Mouse (Mus musculus) cerebellum, adult 11-12 months (tissue): ENCODE data around the gene Tmem201.

ENCODE experiments used
- DNase-seq: peaks from one replicate; pipeline ENCODE4 v3.0.0; 2022

Gene Tmem201

DNA sequence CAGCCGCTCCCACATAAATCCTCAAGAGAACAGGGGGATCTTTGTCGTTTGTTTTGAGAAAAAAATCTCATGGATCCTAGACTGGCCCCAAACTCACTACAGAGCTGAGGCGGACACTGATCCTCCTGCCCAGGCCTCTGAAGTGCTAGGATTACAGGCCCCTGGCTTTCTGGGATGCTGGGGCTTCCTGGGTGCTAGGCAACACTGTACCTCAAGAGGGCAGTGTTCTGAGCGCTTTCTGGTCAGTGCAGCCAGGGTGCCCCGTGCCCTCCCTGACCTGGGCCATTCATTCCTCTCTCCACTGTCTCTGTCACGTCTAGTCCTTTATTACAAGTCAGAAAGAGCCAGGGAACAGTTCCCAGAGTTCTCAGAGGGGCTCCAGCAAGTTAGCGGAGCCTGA lies 25.9 kb downstream of the Tmem201 start:
- peak; percentile 43 for DNase-seq

DNA sequence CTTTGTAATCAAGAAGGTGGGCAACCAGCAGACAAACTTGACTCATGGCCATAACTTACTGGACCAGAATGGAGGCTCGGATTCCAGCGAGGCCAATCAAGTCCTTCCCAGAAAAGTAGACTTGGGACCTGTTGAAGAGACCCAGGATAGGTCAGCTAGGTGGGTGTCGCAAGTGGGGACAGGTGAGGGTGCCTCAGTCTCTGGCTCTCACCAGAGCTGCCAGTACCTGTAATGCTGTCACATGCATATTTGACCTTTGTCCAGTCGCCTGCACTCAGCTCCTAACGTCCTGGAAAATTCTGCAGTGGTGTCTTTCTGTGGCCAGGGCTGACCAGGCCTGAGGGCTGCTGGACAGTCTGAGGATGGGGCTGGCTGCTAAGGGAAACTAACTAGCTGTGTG lies 26.4 kb downstream of the Tmem201 start:
- no peak for DNase-seq

DNA sequence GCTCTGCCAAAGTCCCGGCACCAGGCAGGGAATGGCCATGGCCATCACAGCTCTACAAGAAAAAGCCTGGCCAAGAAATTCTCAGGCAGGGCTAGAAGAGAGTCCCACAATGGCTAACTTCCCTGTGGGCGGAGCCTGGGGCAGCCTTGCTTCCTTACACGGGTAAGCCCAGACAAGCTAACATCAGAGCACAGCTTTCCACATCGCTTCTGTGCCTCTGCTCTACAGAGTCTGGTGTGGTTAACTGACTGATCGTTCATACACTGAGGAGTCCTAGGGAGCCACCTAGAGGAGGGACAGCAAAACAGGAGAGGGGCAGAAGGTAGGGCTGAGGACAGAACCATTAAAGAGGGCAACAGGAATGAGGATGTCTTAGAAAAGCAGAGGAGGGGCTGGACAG lies 27.3 kb downstream of the Tmem201 start:
- DNase-seq, result peak; percentile 23

DNA sequence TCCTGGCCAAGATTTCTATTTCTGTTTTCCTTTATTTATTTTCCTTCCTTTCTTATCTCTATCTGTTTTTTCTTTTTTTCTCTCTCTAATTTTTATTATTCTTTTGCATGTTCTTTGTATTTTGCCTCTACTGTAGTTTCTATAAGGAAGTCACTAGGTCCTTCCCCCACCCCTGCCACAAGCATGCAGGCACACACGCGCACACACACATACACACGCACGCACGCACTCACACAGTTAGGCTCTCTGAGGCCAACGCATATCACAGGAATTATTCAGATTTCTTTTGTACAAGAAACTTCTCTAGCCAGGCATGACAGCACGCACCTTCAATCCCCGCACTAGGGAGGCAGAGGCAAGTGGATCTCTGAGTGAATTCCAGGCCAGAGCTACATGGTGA lies 31.9 kb downstream of the Tmem201 start:
- no peak for DNase-seq

DNA sequence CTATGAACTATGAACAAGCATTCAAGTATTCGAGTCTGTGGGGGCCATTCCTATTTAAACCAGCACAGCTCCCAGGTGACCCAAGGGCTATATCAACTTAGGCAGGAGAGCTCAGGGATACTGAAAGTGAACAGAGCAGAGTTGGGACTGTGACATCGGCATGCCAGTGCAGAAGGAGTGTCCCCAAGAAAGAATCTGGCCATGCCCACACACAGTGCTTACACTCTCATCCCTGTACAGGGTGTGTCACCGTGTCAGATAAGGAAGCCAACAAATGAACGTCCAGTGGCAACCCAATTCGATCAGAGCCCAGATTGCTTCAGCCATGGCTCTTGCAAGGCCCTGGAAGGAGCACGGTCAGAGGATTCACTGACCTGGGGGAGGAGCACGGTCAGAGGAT lies 32.5 kb downstream of the Tmem201 start:
- DNase-seq, result no peak

DNA sequence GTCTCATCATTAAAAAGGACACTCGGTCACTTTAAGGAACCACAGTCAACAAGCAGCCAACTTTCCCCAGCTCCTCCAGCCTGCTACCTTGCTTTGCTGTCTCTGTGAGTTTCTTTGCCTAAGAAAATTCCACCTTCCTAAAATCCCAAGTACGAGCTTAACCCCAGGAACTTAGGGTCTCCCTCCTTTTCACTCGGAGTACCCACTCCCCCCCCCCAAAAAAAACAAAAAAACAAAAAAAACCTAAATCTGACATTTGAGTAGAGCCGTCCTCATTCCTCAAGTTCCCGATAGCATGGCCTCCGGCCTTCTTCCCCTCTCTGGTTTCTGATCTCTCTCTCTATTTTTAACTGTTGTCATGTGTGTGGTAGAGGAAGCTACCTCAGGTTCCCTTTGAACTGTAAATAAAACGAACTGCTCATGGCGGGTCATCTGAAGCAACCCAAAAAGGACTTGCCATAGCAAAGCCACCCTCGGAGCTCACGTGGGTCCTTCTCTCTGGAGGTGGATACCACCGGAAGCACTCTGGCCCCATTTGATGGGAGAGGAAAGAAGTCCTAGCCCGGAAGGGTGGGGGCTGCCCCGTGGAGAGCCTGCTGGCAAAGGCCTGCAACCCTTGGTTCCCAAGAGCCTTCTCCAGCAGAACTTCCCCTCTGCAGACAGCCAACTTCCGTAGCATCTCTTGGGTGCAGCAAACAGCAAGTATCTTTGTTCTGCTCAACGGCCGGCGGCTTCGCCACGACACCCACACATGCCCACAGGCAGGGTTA lies 35.4 kb downstream of the Tmem201 start, which contains the start of gene Pik3cd:
Pik3cd (minus strand) TSS at position 362 of the 770 bp plus-strand sequence.
- no peak for DNase-seq

DNA sequence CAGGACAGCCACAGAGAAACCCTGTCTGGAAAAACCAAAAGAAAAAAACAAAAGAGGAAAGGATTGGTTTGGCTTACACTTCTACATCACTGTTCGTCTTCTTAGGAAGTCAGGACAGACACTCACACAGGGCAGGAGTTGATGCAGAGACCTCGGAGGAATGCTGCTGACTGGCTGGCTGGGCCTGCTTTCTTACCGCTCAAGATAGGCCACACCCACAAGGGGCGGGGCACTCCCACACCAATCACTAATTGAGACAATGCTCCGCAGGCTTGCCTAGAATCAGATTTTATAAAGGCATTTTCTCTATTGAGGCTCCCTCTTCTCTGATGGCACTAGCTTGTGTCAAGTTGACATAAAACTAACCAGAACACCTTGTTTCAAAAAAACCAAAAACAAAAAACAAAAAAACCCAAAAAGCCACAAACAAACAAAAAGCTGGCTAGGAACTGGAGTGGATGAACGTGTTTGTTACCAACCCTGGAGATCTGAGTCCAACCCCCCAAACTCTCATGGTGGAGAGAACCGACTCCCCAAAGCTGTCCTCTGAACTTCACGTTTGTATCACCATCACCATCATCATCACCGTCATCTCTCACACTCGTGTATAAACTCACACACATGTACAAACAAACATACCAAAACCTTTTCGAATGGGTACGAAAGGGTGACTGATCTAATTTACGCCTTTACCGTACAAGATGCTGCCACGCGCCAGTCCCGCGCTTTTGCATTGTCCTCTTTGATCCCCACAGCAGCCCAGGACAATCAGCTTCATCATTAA lies 36.2 kb downstream of the Tmem201 start:
- DNase-seq, result no peak

DNA sequence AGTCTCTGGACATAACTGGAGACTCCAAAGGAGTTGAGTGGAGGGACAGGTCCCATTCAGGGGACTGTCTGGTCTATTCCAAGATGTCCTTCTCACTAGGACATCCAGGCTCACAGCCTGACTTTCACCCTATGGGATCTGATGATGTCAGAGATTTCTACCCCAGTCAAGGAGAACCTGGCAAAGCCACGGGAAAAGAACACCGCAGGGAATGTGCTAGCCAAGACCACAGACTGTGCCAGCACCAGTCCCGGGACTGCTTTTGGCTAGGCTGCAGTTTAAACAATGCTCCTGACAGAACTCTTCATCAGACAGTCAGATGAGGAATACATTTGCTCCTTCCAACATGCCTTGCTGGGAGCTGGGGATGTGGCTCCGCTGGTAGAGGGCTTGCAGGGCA lies 37.9 kb downstream of the Tmem201 start:
- no peak for DNase-seq

DNA sequence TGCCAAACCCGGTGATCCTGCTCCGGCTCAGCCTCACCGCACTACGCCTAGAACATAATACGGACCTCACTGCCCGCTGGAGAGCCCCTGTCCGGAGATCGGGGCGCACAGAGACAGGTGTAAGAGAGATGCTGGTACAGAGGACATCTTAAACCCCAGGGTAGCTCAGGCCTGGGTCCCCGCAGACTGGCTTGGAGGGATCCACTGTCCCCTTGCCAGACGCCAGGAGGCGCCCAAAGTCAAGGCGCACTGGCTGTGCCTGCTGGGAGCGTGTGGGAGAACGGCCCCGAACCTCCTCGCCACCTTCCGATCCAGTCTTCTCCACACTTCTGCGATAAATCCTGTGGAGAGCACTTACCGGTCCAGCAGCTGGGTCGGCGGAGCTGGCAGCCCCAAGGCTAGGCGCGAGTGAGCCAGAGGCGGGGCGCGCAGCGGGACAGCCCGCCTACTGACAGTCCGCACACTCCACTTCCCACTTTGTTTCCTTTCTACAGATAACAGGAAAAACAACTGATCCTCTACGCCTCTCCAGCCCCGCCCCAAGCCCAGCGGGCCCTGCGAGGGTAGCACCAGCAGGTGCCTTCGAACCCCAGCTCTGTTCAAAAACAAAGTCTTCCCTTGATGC lies 39.5 kb downstream of the Tmem201 start:
- peak; percentile 46 for DNase-seq

DNA sequence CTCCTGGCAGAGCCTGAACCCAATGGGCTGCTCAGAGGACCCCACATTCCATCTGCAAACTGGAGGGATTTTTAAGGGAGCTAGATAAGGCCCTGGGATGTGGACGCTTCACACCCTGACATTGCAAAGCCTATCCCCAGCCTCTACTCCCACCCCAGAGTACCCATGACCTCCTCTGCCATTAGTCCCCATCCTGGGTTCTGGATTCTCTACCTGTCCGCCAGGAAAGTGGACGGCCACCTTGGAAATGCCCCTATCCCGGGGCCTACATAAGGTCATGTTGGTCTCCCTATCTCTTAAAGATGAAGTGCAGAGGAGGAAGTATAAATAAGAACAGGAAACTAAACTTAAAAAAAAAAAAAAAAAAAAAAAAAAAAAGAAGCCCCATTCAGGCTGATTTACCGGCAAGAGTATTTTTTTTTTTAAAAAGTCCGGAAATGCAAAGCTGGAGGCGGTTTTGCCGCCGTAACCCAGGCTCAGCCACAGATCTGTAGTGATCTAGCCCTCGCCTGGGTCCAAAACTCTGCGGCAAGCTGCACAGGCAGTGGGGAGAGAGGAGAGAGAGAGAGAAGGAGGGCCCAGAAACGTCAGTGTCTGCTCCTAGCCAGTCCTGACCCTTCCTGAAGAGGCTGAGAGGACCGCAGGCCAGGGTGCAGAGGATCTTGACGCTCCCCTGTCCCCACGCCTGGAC lies 40.2 kb downstream of the Tmem201 start:
- no peak for DNase-seq

DNA sequence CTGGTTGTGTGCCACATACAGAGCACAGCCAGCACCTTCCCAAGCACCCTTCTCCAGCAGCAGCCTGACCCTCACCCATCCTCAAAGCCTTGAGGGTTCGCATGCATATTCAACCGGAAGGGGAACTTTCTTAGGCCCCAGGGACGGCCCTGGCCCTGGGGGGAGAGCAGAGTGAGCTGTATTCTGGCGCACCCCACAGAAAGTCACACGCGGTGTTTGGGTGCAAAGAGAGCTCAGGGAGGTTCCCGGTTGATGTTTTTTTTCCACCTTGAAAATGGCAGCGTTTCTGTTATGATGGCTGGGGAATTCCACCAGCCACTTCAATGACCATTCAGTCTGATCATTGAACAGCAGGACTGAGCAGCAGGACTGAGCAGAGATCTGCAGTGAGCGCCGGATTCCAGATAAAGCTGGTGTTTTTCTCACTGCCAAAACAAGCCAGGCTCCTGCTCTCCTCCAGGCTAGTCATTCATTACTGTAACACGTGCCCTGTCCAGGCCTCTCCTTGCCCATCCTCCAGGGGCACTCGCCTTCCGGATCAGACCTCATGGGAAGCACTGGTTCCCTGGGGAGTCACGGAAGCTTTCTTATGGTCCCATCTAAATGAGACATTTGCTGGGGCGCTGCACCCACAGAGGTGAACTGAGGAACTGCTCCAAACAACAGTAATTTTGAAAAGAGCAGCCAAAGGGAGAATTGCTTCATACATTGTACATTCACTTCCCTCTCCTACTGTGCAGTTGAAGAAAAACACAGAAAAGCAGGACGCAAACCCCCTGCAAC lies 41.5 kb downstream of the Tmem201 start:
- DNase-seq, result no peak

DNA sequence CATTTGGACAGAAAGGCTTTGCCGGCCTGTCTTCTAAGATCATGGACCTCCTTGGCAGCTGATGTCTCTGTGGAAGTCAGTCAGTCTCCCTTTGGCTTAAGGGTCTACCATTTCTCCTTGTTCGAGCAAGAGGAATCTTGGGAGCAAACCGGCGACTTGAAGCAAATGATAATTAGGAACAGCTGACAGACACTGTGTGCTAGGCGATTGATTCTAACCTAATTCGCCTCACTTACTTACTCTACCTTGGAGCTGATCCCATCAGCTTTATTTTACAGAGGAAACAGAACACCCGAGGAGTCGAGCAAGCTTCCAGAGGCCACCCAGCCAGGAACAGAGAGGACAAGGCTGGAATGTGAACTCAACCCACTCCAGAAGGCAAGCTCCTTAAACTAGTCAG lies 46.5 kb downstream of the Tmem201 start:
- no peak for DNase-seq

DNA sequence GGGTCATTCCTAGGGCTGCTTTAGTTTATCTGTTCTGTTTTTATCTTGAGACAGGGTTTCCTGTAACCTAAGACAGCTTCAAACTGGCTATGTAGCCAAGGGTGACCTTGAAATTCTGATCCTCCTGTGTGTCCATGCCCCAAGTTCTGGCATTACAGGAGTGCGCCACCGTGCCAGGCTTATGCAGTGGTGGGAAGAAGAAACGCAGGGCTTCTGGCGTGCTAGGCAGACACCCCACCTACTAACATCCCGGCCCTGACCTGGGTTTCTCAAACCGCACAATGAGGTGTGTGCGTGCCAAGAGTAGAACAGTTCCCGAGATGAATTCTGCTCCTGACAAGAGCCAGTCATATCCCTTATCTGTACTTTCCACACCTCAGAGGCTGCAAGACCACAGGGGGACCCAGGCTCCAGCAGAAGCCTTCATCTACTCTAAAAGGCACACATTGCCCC lies 47.0 kb downstream of the Tmem201 start:
- no peak for DNase-seq

DNA sequence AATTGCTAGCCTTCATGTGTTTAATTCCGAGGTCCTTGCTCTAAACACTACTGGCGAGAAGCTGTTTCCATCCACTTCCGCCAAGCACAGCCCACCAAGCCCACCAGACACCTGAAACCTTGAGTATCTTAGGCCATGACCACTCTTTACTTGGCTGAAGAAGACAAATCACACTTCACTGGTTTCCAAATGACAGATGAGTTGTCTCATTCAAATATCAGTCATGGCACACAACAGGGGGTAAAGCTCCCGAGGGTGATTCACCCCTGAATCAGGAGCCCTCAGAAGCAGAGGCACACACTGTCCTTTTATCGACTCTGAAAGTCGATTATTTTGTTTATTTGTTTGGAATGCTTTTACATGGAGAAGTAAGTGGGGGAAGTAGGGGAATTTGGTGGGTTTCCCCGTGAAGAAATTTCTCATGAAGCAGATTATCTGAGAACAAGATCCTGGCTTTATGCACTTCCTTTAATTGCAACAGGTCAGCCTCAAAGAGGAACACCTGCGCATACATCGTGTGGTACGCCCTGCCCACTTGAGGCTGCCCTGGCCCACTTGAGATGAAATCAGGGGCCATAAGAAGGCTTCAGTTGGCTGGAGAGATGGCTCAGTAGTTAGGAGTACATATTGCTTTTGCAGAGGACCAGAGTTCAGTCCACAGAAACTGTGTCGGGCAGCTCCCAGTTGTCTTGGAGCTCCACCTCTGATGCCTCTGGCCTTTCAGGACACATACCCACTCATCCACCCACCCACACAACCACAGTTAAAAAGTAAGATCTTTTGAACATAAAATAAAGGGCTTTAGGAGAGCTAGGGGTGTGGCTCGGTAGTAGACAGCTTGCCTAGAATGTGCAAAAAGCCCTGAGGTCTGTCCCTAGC lies 47.8 kb downstream of the Tmem201 start:
- DNase-seq, result no peak

DNA sequence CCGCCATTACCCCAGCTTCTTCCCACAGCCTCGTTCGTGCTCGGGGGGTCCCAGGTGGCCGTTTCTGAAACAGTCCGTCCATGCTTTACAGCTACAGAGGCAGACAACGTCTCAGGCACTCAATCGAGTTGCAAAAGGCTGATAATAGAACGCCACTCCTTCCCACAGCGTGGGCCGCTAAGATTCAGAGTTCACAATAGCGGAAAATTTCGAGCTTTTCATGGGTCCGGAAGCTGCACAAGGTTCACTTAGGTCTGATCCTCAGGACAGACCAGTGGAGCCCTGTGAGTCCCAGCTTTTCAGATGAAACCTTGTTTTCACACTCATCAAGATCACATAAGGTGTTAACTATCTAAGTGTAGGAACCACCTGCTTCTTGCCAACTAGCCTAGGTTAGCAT lies 49.0 kb downstream of the Tmem201 start:
- DNase-seq, result no peak

DNA sequence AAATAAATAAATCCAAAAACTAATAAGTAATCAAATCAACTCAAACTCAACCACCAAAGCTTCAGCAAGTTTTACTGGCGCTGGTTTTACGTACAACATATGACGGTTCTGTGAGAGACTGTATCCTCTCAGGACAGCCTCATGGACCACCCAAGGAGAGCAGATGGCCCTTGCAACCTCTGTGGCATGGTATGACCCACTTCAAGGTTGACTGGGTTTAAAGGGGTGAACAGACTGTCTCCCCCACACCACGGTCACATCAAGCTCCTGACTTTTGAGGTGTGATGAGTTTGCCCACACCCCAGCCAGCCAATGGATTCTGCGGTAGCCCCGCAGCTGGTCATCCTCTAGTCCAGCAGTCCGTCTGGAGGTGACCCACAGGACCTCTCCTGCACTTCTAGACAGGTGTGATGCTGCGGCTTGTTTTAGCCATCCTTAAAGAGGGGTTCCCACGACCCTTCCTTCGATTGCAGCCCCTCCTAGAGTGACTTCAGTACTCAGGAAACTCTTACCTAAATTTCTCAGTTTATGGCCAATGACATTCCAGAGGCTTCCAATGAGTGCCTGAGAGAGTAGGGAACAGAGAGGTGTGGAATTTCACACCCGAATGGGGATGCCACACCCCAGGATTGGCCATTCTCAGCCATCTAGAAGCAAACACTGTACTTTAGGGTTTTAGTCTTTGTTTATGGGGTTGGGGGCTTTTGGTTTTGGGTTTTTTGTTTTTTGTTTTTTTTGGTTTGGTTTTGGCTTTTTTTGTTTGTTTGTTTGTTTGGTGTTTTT lies 52.8 kb downstream of the Tmem201 start:
- no peak for DNase-seq

DNA sequence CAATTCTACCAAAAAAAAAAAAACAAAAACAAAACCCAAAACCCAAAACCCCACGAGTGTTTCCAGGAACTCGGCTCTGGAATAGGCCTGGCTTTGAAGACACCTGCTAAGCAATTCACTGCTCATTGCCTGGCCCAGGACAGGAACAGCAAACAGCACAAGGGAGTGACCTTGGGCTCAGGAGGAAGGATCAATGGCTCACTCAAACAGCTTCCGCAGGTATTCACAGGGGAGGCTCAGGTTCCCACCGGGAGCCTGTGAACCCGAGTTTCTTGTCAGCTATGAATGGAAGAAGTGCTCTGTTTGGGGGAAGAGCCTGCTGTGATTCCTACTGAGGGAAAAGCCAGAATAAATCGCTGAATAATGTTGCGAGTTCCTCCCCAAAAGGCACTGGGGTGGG lies 54.0 kb downstream of the Tmem201 start:
- DNase-seq, result no peak

DNA sequence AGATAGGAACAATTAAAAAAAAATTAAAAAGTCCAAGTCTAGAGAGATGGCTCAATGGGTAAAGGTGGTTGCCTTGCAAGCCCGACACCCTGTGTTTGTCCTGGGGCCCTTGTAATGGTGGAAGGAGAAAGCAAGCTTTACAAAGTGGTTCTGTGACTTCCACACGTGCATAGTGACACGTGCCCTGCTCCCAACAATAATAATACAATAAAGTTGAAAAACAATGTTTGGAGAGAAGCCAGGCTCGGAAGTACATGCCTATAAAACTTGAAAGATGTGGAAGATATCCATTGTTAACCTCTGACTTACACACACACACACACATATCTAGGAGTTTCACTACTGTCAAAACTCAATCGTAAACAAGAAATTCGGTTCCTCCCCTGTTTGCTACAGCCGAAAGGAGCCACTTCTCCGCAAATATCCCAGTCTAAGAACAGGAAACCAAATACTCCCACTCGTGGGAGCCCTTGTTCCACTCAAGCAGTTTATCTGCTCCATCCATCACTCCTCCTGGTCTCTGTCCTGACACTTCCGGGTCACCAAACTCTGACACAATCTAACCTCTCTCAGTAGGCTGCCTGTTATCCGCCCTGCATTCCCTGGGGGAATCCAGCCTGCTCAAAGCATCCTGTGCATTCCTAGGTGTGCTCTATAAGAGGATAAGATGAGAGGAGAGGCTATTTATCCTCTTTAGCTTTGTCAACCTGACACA lies 58.6 kb downstream of the Tmem201 start:
- DNase-seq, result no peak

DNA sequence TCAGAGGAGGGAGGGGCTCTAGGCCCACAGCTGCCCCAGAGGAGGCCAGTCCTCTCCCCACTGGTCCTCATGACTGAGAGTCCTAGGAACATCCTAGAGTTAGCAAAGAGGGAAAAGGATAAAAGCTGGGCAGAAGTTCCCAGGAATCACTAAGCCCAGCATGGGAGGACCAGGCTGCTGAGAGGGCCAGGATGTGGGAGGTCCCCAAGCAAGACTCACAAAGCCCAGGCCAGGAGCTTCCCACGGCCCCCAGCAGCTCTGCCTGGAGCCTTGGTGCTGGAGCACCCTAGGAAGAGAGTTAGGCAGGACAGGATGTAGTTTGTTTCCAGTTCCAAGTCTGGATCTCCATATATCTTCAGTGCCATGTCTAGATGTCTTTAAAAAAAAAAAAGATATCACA lies 59.8 kb downstream of the Tmem201 start:
- DNase-seq, result no peak
